Mouse (Mus musculus): ENCODE measurements around the gene Tns1. TPM values are rescaled to one million over a fixed set of nuclear protein-coding genes. Genes with fewer than 3 reads are reported as not detected.

Gene Tns1
- polyA plus RNA-seq, 1 experiment, result 400 TPM

DNA sequence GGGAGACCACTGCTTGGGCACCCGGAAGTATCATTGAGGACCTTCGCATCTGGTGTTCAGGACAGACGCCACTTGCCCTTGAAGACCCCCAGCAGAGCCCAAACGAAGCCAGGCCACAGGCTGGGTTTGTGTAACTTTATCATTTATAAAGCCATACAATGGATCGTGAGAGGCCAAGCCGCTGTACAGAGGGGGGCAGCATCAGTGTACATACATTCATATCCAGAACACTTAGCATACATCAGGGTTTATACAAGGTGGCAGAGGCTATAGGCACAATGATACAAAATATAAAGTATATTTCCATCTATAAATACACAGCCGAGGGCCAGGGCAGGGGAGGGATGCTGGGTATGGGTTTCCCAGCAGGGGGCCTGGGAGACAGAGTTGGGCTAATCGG lies 214.1 kb downstream of the Tns1 start:
- 75% methylated on average over 8 of the region's 8 CpGs for WGBS
- Histone ChIP-seq H3K36me3 (ENCODE audit: control insufficient read depth, insufficient read depth, low read length) (peaks cover 9% of the 10 kb centered on the region; the same call in 1 of the 2 replicates), H3K4me1 (ENCODE audit: control insufficient read depth, insufficient read depth, low read length) (0 out of 2 replicates have a peak, but pooled peaks cover 3% of the 10 kb centered on the region), H3K27me3 (replicated peaks; ENCODE audit: control insufficient read depth, insufficient read depth, low read length) (no peaks in the 10 kb centered on the region), H3K27ac (ENCODE audit: insufficient read depth, low read depth, low read length) (no peak overlapping the region), H3K4me3 (ENCODE audit: insufficient read depth, low read depth, low read length) (no peak overlapping the region)
- TF ChIP-seq POLR2A (IDR thresholded peaks at IDR 0.05; ENCODE audit: low read depth, low read length) (no peak), CTCF (conservative IDR thresholded peaks at IDR 0.05; ENCODE audit: insufficient read depth, insufficient read length, low read depth, low read length) (no peak)
- DNase-seq, result peak; percentile 2

GRCm38 (mm10) chr1:73909191-73909983 lies 214.9 kb downstream of the Tns1 start:
- H3K4me1 ChIP-seq (ENCODE audit: control insufficient read depth, insufficient read depth, low read length), result 0 out of 2 replicates have a peak, but pooled peaks cover 3% of the 10 kb centered on the region
- 35% methylated on average over 2 of the region's 2 CpGs for WGBS
- H3K36me3 ChIP-seq (ENCODE audit: control insufficient read depth, insufficient read depth, low read length), result peaks cover 9% of the 10 kb centered on the region; the same call in 1 of the 2 replicates
- H3K27ac ChIP-seq (ENCODE audit: insufficient read depth, low read depth, low read length), result no peak overlapping the region
- TF ChIP-seq CTCF (conservative IDR thresholded peaks at IDR 0.05; ENCODE audit: insufficient read depth, insufficient read length, low read depth, low read length) (no peak), POLR2A (IDR thresholded peaks at IDR 0.05; ENCODE audit: low read depth, low read length) (no peak)
- DNase-seq, result peak; percentile 31
- no peak overlapping the region for H3K4me3 ChIP-seq (ENCODE audit: insufficient read depth, low read depth, low read length)
- H3K27me3 ChIP-seq (replicated peaks; ENCODE audit: control insufficient read depth, insufficient read depth, low read length), result no peaks in the 10 kb centered on the region

GRCm38 (mm10) chr1:73908081-73908960 lies 215.9 kb downstream of the Tns1 start:
- WGBS, result 45% methylated on average over 13 of the region's 13 CpGs
- peaks cover 1% of the 10 kb centered on the region; the same call in 1 of the 2 replicates for H3K36me3 ChIP-seq (ENCODE audit: control insufficient read depth, insufficient read depth, low read length)
- H3K4me1 ChIP-seq (ENCODE audit: control insufficient read depth, insufficient read depth, low read length), result 0 out of 2 replicates have a peak, but pooled peaks cover 3% of the 10 kb centered on the region
- H3K27me3 ChIP-seq (replicated peaks; ENCODE audit: control insufficient read depth, insufficient read depth, low read length), result no peaks in the 10 kb centered on the region
- H3K4me3 ChIP-seq (ENCODE audit: insufficient read depth, low read depth, low read length), result no peak overlapping the region
- no peak overlapping the region for H3K27ac ChIP-seq (ENCODE audit: insufficient read depth, low read depth, low read length)
- peak; percentile 43 for DNase-seq
- no peak for TF ChIP-seq CTCF (conservative IDR thresholded peaks at IDR 0.05; ENCODE audit: insufficient read depth, insufficient read length, low read depth, low read length)
- no peak for TF ChIP-seq POLR2A (IDR thresholded peaks at IDR 0.05; ENCODE audit: low read depth, low read length)

- TF ChIP-seq CTCF (conservative IDR thresholded peaks at IDR 0.05; ENCODE audit: insufficient read depth, insufficient read length, low read depth, low read length) (no peak), POLR2A (IDR thresholded peaks at IDR 0.05; ENCODE audit: low read depth, low read length) (no peak)
- H3K4me3 ChIP-seq (ENCODE audit: insufficient read depth, low read depth, low read length), result no peak overlapping the region
- H3K27ac ChIP-seq (ENCODE audit: insufficient read depth, low read depth, low read length), result no peak overlapping the region
- WGBS, result 91% methylated on average over 28 of the region's 28 CpGs
- DNase-seq, result peak; percentile 6
- H3K27me3 ChIP-seq (replicated peaks; ENCODE audit: control insufficient read depth, insufficient read depth, low read length), result no peaks in the 10 kb centered on the region
- H3K4me1 ChIP-seq (ENCODE audit: control insufficient read depth, insufficient read depth, low read length), result peaks cover 6% of the 10 kb centered on the region; the same call in 1 of the 2 replicates
- H3K36me3 ChIP-seq (ENCODE audit: control insufficient read depth, insufficient read depth, low read length), result peaks cover 1% of the 10 kb centered on the region; the same call in 1 of the 2 replicates
These were observed 217.1 kb downstream of the Tns1 start for GRCm38 (mm10) chr1:73907166-73907565.

- no peak overlapping the region for H3K4me3 ChIP-seq (ENCODE audit: insufficient read depth, low read depth, low read length)
- no peak overlapping the region for H3K27ac ChIP-seq (ENCODE audit: insufficient read depth, low read depth, low read length)
- 51% methylated on average over 6 of the region's 6 CpGs for WGBS
- H3K36me3 ChIP-seq (ENCODE audit: control insufficient read depth, insufficient read depth, low read length), result no peaks in the 10 kb centered on the region
- peak; percentile 34 for DNase-seq
- peaks cover 6% of the 10 kb centered on the region; the same call in 1 of the 2 replicates for H3K4me1 ChIP-seq (ENCODE audit: control insufficient read depth, insufficient read depth, low read length)
- TF ChIP-seq CTCF (conservative IDR thresholded peaks at IDR 0.05; ENCODE audit: insufficient read depth, insufficient read length, low read depth, low read length) (no peak), POLR2A (IDR thresholded peaks at IDR 0.05; ENCODE audit: low read depth, low read length) (no peak)
- H3K27me3 ChIP-seq (replicated peaks; ENCODE audit: control insufficient read depth, insufficient read depth, low read length), result no peaks in the 10 kb centered on the region
These were observed 217.9 kb downstream of the Tns1 start for GRCm38 (mm10) chr1:73906376-73906775.

GRCm38 (mm10) chr1:73905811-73906190 lies 218.4 kb downstream of the Tns1 start:
- TF ChIP-seq POLR2A (IDR thresholded peaks at IDR 0.05; ENCODE audit: low read depth, low read length) (no peak), CTCF (conservative IDR thresholded peaks at IDR 0.05; ENCODE audit: insufficient read depth, insufficient read length, low read depth, low read length) (0 out of 2 replicates have a peak, but pooled peaks have one; percentile 6)
- H3K27ac ChIP-seq (ENCODE audit: insufficient read depth, low read depth, low read length), result no peak overlapping the region
- H3K4me3 ChIP-seq (ENCODE audit: insufficient read depth, low read depth, low read length), result no peak overlapping the region
- no peaks in the 10 kb centered on the region for H3K36me3 ChIP-seq (ENCODE audit: control insufficient read depth, insufficient read depth, low read length)
- peaks cover 6% of the 10 kb centered on the region; the same call in 1 of the 2 replicates for H3K4me1 ChIP-seq (ENCODE audit: control insufficient read depth, insufficient read depth, low read length)
- 65% methylated on average over 5 of the region's 5 CpGs for WGBS
- H3K27me3 ChIP-seq (replicated peaks; ENCODE audit: control insufficient read depth, insufficient read depth, low read length), result no peaks in the 10 kb centered on the region
- peak; percentile 51 for DNase-seq
